Mouse (Mus musculus) lung, postnatal 0 days (tissue): ENCODE results near the gene Vps45. TPM values are rescaled to one million over a fixed set of nuclear protein-coding genes. Genes with fewer than 3 reads are reported as not detected.
"Not testable (repeated sequence)": the region's sequence is repeated elsewhere in the genome, so short reads cannot be mapped to it uniquely, and the experiment has no call there.

ENCODE experiments used
- ATAC-seq: fragments of 200-750 bp; cut with Nextera tagmentation; 2 replicates; pipeline ENCODE4 v1.8.0; 2017; ENCODE audit warnings: moderate library complexity
- DNase-seq: peaks from one replicate; pipeline ENCODE4 v3.0.0-alpha.2; 2016; ENCODE audit warnings: low spot score
- H3K27ac ChIP-seq: fragments of 300-500 bp; sonication (generic); 2 replicates; pipeline ENCODE4 v1.5.1; 2014; ENCODE audit warnings: antibody characterized with exemption, mild to moderate bottlenecking, low read length, mixed read lengths
- H3K27me3 ChIP-seq: fragments of 300-500 bp; sonication (generic); replicated peaks from 2 replicates; pipeline ENCODE4 v1.6.1; 2014; ENCODE audit warnings: low read length, mixed read lengths; ENCODE audit not compliant: insufficient read depth
- H3K36me3 ChIP-seq: fragments of 300-500 bp; sonication (generic); 2 replicates; pipeline ENCODE4 v1.6.1; 2014; ENCODE audit warnings: low read length, mixed read lengths; ENCODE audit not compliant: insufficient read depth
- H3K4me1 ChIP-seq: fragments of 300-500 bp; sonication (generic); 2 replicates; pipeline ENCODE4 v1.6.1; 2014; ENCODE audit warnings: antibody characterized with exemption, low read depth, low read length, mixed read lengths; ENCODE audit not compliant: insufficient read depth
- H3K4me2 ChIP-seq: fragments of 300-500 bp; sonication (generic); replicated peaks from 2 replicates; pipeline ENCODE4 v1.6.1; 2014; ENCODE audit warnings: low read depth, mild to moderate bottlenecking, low read length, moderate library complexity, mixed read lengths
- H3K4me3 ChIP-seq: fragments of 300-500 bp; sonication (generic); 2 replicates; pipeline ENCODE4 v1.5.1; 2014; ENCODE audit warnings: low read depth, low read length
- H3K9ac ChIP-seq: fragments of 300-500 bp; sonication (generic); replicated peaks from 2 replicates; pipeline ENCODE4 v1.6.1; 2014; ENCODE audit warnings: low read depth, mild to moderate bottlenecking
- H3K9me3 ChIP-seq: fragments of 300-500 bp; sonication (generic); 2 replicates; pipeline ENCODE4 v1.6.1; 2016; ENCODE audit warnings: low read length, mixed read lengths
- CTCF ChIP-seq: IDR thresholded peaks from 2 replicates; pipeline ENCODE4 v1.5.1; 2016; ENCODE audit warnings: antibody characterized with exemption, mild to moderate bottlenecking
- EP300 ChIP-seq: IDR thresholded peaks from 2 replicates; pipeline ENCODE4 v1.6.1; 2016; ENCODE audit warnings: antibody characterized with exemption, mild to moderate bottlenecking, control low read depth
- WGBS: fragments of 180-500 bp; shearing (Covaris S2); extraction: QIAGEN DNeasy Blood & Tissue Kit; methylation state at CpG from one replicate; pipeline ENCODE4 v1.1.7; 2014; 5-methylcytosine and 5-hydroxymethylcytosine counted together
- polyA plus RNA-seq: library from polyadenylated mRNA; unstranded; fragments of >200 nt; fragmentation: Nextera tagmentation; extraction: Ambion mirVana; gene quantifications from 2 replicates; pipeline ENCODE4 v1.2.1, GENCODE M21; 2015

Gene Vps45
- polyA plus RNA-seq, 1 experiment from 2014 or later, result 32.8 TPM

- Histone ChIP-seq H3K36me3 (no peaks in the 10 kb centered on the region), H3K27ac (no peak overlapping the region), H3K4me1 (no peaks in the 10 kb centered on the region), H3K4me3 (no peak overlapping the region), H3K4me2 (no peak overlapping the region), H3K27me3 (no peaks in the 10 kb centered on the region), H3K9ac (no peak overlapping the region), H3K9me3 (no peaks in the 10 kb centered on the region)
- peak; percentile 77 for TF ChIP-seq CTCF
- TF ChIP-seq EP300, result no peak
- DNase-seq (peak; percentile 59), ATAC-seq (no peak)
- 78% methylated on average over 5 of the region's 5 CpGs for WGBS
These were observed 99.2 kb downstream of the Vps45 start for GRCm38 (mm10) chr3:95959082-95959481.

DNA sequence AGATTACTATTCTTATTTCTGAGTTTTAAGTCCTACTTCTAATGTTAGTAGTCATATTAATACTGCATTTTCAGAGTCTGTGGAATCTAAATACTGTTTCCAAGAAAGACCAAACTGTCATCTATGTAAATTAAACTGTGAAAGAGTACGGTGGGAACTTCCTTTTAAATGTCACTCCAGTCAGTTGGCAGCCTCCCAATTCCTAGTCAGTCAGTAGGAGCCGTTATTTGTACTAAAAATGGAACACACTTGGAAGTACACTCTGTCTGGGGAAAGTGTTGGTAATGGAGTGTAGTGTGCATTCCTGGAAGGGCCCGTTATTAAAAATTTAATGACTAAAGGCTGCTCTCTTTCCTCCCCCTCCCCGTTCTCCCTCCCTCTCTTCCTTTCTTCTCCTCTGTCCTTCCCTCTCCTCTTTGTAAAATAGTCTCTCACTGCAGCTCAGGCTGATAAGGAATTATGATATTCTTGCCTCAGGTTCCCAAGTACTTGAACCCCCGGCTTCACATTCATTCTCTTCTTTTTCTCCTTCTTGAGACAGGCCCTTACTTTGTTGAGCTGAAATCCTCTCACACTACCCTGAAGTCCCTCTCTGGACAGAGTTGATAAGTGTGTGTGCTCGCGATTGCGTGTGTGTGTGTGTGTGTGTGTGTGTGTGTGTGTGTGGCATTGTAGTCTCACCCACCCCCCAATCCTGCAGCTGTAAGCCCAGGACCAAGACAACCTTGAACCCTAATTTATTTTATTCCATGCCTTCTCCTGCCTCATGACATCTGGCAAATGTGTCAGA, 100.7 kb downstream of the Vps45 start:
- DNase-seq (peak; percentile 95), ATAC-seq (peak; percentile 93)
- H3K9me3 ChIP-seq, result no peaks in the 10 kb centered on the region
- TF ChIP-seq CTCF (no peak), EP300 (peak; percentile 78)
- H3K4me3 ChIP-seq, result no peak overlapping the region
- no peak overlapping the region for H3K9ac ChIP-seq
- H3K4me2 ChIP-seq, result no peak overlapping the region
- no peaks in the 10 kb centered on the region for H3K4me1 ChIP-seq
- no peaks in the 10 kb centered on the region for H3K27me3 ChIP-seq
- H3K27ac ChIP-seq, result peak overlapping the region; percentile 71
- no peaks in the 10 kb centered on the region for H3K36me3 ChIP-seq
- WGBS, result 26% methylated on average over 8 of the region's 8 CpGs

DNA sequence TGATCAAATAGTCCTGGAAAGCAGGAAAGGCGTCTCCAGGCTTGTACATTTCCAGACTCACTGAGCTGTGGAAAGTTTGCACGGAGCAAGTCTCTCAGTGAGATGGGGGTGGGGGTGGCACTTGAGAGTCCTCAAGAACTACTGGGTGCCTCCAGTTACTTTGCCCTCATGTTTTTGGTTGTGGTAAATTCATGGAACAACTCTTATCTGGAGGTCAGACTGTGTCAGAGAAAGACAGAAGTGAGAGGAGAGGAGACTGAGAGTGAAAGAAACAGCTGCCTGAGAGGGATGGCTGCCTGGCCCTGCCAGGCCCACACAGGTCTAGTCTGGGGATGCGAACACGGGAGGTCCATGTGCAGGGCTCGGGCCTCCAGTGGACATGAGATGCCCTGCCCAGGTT, 102.9 kb downstream of the Vps45 start:
- Histone ChIP-seq H3K4me2 (no peak overlapping the region), H3K4me3 (no peak overlapping the region), H3K36me3 (no peaks in the 10 kb centered on the region), H3K9me3 (no peaks in the 10 kb centered on the region), H3K27me3 (no peaks in the 10 kb centered on the region), H3K27ac (no peak overlapping the region), H3K9ac (no peak overlapping the region), H3K4me1 (no peaks in the 10 kb centered on the region)
- no peak for TF ChIP-seq CTCF
- no peak for DNase-seq
- ATAC-seq, result no peak
- 85% methylated on average over 5 of the region's 5 CpGs for WGBS

- H3K4me2 ChIP-seq, H3K9ac ChIP-seq, H3K27me3 ChIP-seq, H3K4me1 ChIP-seq, H3K27ac ChIP-seq, H3K36me3 ChIP-seq, DNase-seq, H3K9me3 ChIP-seq, H3K4me3 ChIP-seq, ATAC-seq: not testable (repeated sequence)
- 87% methylated on average over 12 of the region's 12 CpGs for WGBS
These were observed 103.6 kb downstream of the Vps45 start for GRCm38 (mm10) chr3:95954648-95955173.

- Histone ChIP-seq H3K27ac (no peak overlapping the region), H3K4me2 (no peak overlapping the region), H3K4me3 (no peak overlapping the region), H3K36me3 (no peaks in the 10 kb centered on the region), H3K9ac (no peak overlapping the region), H3K9me3 (no peaks in the 10 kb centered on the region), H3K4me1 (no peaks in the 10 kb centered on the region), H3K27me3 (no peaks in the 10 kb centered on the region)
- DNase-seq, result no peak
- WGBS, result 65% methylated on average over 3 of the region's 3 CpGs
- TF ChIP-seq CTCF (no peak), EP300 (no peak)
- no peak for ATAC-seq
These were observed 104.7 kb downstream of the Vps45 start for GRCm38 (mm10) chr3:95953522-95953921.

GRCm38 (mm10) chr3:95953023-95953422, 105.2 kb downstream of the Vps45 start:
- ATAC-seq (no peak), DNase-seq (no peak)
- Histone ChIP-seq H3K4me2 (no peak overlapping the region), H3K4me3 (no peak overlapping the region), H3K27me3 (no peaks in the 10 kb centered on the region), H3K27ac (no peak overlapping the region), H3K9ac (no peak overlapping the region), H3K9me3 (no peaks in the 10 kb centered on the region), H3K4me1 (no peaks in the 10 kb centered on the region), H3K36me3 (no peaks in the 10 kb centered on the region)
- no peak for TF ChIP-seq EP300
- TF ChIP-seq CTCF, result no peak

- H3K36me3 ChIP-seq, H3K4me1 ChIP-seq, ATAC-seq, DNase-seq, H3K9me3 ChIP-seq, H3K27me3 ChIP-seq: not testable (repeated sequence)
- Histone ChIP-seq H3K4me3 (peak overlapping the region; percentile 51), H3K9ac (peak overlapping the region; percentile 63), H3K27ac (peak overlapping the region; percentile 94), H3K4me2 (peak overlapping the region; percentile 72)
- 66% methylated on average over 12 of the region's 12 CpGs for WGBS
These were observed 106.7 kb downstream of the Vps45 start for GRCm38 (mm10) chr3:95951566-95951965.
